Mouse (Mus musculus) thymus, adult 18-20 months (tissue): ENCODE results near the gene Cenpq.

Source experiments
- DNase-seq, 2 experiments: peaks; one replicate each; pipeline ENCODE4 v3.0.0; 2022; ENCODE audit warnings: mixed read lengths in 2 of 2

Cenpq gene

DNA sequence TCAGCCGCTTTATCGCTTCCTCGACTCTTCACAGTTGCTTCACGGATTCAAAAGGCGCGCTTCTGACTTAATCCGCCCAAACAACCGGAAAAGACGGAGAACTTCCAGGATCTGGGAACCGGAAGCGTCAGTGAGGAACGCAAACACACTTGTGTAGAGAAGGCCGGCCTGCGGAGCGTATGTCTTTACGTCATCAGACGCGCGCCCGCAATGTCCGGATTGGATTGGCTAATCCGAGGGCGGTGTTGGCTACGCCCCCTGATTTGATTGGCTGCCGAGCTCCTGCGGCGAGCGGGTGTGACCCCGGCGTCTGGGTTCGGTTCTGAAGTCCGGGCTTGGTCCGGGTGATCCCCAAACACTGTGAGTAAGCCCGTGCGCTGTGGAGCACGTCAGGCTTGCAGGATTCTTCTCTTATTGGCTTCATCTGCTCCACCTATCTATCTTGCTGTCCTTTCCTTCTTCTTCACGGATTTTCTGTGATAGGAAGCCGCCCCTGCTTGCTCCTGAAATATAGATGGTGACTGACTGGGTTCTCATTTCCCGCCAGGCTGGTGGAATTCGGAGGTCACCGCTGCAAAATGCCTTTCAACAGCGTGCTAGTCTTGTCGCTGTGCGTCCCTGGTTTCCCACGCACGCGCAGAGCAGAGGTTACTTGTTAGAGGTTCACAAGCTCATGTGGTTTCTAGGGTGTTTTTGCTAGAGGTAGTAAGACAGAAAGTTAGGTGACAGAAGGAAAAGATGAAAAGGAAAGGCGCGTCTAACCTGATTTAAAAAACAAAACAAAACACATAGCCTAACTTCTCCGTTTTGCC is at the start of gene Cenpq, which contains the start of gene Mut:
Gene Cenpq (minus strand): TSS at position 628 of the 812 bp plus-strand sequence.
Gene Mut (plus strand): TSS at position 266 of the 812 bp plus-strand sequence.
- peak; percentile 92 to 95 for DNase-seq

DNA sequence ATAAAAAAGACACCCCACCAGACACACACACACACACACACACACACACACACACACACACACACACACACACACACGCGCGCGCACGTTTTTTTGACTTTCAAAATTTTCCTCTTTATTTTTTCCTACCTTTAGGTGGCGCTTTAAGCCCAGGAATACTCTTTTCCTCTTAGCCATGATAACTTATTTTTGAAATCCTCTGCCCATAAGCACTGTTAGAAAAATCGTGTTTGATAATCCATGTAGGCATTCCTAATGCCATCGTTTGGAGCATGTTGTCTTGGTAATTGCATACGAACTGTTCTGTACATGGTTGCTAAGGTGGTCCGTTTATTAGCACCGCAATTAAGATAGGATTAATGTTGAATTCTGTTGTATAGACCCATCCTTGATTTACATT is 43.1 kb upstream of the Cenpq start:
- DNase-seq = no peak

DNA sequence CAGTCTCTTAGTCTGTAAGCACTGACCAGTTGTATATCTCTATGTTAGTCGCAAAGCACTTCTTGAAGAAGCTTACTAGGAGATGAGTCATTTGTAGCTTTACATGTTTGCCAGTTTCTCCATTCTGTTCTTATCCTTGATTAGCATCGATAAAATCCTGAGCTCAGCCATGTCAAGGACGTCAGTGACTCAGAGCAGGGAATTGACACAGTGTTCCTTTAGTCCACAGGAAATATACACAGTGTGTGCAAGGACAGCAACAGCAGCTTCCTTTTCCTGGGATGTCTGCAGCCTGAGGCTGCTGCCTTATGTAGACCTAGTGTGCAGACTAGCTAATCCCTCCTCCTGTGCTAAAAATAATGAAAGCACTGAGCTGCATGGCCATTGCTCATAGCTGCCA is 13.7 kb upstream of the Cenpq start:
- DNase-seq = no peak

DNA sequence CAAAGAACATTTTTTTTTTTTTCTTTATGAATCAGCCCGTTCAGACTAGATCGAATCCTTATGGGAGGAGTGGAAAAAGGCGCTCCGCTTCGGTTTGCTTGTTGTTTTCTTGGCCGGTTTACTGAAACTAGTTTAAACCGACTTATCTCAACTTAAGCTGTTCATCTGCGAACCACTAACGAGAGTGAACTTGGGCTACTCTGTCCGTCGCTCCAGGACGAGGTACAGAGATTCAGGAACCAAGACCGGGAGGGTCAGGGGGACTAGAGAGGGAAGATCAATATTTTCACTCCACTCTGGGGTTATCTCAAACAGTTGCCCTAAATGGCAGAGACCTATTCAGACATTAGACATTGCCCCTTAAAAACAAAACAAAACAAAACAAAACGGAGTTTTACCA is 862 bp downstream of the Cenpq start:
- DNase-seq = no peak

DNA sequence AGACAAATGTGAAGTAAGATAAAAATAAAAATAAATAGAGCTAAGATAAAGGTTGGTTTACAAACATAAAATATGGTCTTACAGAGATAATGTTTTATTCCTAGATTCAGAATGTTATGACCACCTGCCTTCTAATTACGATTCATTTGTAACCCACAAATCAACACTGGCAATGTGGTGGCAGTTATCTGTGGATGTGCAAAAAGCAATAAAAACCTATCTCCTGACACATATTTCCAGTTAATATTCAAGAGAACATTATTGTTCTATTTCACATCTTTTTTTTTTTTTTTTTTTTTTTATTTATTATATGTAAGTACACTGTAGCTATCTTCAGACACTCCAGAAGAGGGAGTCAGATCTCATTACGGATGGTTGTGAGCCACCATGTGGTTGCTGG is 19.3 kb downstream of the Cenpq start:
- no peak for DNase-seq

DNA sequence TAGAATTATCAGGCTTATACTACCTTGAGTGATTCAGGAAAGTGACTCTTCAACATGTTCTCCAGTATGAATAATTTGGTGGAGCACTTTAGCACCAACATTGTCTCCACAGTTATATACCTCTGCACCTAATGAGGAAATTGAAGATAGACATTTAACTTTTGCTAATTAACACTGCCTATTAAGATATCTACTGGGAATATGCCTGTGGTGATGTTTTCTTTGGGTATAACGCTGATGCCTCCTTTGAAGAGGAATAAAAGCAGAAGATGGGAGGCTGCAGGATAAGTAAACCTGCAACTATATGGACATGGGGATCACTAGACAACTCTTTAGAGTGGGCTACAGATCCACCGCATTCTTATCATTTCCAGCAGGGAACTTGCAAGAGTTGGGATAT is 20.6 kb downstream of the Cenpq start, which contains the start of gene Glyatl3:
Gene Glyatl3 (minus strand): TSS at position 101 of the 400 bp plus-strand sequence.
- DNase-seq = no peak

DNA sequence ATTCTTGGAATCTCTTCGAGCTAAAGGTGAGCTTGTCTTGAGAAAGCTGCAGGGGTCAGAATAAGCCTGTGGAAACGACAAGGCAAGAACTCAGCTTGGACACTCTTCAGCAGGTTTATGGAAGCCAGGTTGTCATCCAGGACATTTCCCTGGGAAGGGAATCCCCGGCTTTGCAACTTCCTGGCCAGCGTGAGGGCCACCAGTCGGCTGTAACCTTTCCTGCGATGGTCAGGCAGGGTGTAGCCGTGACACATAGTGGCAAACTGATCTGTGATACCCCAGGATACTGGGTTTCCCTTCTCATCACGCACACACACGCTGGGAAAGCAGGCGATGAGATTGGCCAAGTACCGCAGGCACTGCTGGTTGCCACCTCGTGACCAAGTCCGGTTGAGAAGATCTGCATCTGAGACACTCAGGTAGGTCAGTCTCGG is 30.1 kb downstream of the Cenpq start:
- DNase-seq = no peak

DNA sequence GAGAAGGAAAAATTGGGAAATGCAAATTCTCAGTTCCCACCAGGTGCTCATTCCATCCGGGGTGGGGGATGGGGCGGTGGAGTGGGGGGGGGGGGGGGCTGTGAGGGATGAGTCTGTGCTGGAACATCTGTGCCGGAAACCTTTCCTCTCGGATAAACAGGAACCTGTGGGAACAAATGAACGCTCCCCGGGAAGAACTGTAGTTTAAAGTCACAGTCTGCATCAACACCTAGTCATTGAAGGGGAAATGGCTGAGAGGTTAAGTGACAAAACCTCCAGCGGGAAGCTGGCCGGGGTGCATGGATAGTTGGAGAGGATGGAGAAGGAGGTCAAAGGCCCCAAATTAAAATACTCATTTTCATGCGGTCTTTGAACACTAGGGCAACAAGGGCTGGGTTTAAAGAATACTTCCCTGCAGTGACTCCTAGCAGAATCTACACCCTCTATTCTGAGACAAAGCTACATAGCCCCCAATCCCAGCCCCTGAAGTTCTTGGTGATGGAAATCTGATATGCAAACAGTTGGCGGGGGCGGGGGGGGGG is 30.7 kb downstream of the Cenpq start:
- DNase-seq = no peak

DNA sequence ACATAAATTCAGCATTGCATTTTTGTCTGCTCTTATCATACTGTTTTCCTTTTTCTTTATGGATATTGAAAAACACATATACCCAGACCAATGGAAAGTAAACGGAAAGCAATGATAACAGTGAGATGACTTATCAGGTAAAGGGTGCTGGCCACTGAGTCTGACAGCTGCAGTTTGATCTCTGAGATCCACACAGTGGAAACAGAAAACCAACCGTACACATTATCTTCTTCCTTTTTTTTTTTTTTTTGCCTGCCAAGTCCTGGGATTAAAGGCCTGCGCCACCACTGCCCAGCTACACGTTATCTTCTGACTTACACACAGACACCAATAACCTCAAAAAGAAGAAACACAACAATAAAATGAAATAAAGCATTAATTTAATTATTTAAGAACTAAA is 31.5 kb downstream of the Cenpq start:
- no peak for DNase-seq

DNA sequence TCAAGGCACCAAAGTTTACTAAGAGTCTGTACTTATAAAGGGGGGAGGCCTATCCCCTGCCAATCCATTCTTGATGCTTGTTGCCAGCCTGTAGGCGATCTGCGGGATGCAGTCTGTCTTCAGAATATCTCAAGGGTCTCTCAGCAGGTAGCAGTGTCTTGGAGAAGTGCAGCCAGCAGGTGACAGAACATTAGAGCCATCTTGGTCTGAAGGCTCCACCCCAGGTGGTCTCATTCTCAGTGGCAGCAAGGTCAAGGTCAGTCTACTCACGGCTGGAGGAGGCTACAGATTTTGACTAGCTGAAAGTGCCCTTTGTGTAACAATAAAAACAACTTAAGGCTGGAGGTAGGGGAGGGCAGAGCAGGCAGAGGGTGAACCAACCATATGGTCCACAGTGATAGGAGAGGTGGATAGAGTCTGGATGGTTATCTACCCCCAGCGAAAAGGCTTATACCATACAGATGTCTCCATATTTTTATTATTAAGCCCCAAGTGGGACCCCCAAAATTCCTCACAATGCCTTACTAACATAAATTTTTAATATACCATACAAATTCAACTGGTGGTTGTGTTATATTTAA is 35.0 kb downstream of the Cenpq start:
- no peak for DNase-seq

DNA sequence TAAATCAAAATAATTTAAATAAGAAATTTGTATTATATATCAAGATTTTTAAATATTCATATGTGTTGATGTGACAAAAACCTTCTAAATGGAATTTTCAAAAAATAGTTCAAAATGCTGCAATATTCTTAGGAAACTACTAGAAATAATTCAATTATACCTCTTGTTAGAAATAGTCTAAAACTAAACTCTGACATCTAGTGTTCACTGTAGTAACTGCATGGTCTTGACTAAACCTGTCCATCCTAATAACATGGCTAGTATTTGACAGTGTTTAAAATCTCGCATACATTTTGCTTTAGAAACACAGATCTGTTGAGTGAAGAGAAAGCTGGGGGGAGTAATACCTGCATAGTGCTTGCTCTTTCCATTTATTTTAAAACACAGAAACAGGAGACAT is 38.0 kb downstream of the Cenpq start:
- DNase-seq = no peak

DNA sequence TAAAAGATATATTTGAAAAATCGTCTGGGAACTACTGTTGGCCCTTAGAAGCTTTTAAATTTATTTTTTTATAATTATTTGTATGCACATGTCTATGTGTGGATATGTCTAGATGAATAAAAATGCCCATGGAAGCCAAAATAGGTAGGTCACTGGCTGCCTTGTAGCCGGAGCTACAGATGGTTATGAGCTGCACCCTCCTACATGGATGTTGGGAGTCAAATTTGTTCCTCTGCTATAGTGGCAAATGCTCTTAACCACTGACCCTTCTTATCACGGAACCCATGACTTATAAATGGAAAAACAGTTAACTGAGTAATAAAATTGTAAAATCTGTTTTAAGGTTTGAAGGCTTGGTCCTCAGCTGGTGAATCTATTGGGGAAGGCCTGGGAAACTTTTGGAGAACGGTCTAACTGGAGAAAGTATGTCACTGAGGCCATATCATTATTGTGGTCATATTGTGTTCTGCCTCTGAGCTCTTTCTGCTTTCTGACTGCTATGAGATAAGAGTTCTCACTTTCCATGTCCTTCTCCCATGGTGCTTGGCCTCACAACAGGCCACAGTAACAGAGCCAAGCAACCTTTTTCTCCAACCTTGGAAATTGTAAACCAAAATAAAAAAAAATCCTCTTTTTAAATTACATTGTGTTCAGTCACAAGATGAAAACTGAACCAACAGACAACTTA is 46.9 kb downstream of the Cenpq start:
- no peak for DNase-seq

DNA sequence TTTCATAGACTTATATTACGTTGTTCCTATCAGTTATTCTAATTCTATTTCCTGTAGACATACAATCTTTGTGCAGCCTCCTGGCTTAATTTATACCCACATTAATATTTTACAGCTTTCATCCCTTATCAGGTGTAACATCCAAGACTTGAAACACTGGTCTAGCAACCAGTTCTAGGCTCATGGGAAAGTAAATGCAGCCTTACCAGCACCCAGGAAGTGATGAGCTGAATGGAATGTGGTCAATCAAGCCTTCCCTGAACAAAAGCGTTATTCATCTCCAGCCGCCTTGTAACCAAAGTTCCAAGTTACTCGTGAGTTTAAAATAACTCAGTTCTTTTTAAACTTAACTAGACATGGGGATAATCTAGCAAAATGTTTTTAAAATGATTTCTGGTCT is 49.7 kb downstream of the Cenpq start:
- no peak for DNase-seq

DNA sequence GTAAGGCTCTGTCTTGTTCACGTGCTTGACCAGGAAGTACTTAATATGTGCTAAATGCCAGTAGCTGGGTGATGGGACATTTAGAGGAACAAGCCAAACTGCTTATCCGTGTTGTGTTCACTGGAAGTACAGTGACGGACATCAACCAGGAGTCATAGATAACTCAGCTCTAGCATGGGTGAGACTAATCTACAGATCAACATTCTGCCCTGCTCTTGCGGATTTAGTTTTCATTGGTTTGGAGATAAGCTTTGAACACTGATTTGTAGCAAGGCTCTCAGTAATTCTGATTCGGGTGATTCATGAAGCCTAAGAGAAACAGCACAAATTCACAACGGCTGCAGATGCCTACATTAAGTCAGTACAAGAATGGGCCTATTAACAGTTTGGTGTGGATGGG is 52.7 kb downstream of the Cenpq start:
- no peak for DNase-seq

DNA sequence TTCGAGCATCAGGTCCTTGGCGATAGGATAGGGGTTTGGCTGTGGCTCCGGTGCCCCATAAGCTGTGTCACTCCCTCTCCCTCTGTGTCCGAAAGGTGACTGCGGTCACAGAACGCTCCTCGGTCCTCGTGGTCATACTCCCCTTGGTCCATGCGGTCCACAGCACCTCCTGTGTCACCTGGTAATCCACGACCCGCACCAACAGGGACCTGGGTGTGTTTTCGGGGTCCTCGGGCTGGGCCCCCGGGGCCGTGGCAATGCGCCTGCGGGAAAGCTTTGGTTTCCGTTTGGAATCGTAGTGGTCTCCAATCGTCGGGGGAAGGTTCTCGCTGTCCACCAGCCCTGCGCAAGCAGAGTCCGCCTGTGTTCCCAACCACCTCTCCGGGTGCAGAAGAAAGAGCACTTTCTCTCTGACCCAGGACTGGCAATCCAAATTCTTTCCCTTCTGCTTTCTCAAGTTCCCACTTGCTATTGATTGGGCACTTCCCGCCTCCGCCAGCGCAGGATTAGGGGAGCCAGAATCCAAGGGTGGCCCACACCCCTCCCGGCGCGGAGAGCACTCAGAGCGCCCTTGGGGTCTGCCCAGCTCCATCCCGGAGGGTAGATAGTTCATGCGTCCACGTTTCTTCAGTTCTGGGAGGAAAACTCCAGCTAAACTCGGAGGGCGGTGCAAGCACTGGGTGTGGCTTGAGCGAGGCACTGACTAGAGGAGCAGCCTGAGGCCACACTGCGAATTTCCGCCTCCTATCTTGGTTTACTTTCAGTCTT is 54.7 kb downstream of the Cenpq start, which contains the start of gene 9130008F23Rik:
Gene 9130008F23Rik (minus strand): TSS at position 636 of the 768 bp plus-strand sequence.
- no peak for DNase-seq

DNA sequence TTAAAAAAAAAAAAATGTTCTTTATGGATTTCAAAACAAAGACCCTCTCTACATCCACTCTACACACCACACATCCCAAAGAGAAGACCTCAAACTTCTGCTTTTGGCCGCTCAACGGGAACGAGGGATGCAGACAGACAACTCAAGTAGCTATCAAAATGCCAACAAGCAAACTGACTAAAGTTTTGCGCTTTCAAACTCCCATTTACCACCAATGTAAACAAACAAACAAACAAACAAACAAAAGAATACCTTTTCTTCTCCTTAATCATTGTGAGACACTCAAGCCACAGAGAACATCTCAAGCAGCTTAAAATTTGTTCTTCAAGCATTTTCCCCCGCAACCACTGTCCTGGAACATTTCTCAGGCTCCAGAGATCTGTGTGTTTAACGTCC is 55.3 kb downstream of the Cenpq start:
- no peak for DNase-seq

DNA sequence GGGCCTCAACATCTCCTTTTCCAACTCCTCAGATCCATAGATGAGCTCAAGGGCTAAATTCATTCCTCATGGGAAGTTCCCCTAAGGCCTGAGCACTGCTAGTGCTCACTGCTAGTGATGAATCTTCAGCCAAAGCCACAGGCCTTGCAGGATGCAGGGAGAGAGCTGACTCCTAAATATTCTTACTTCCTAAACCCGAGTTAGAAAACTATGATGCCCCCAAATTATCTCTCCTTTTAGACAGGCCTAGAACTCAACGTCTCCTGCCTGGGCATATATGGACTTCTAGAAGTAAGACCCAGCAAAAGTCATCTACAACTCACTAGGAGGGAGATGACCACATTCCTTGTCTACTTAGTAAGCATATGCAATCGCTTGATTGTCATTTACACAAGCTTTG is 57.1 kb downstream of the Cenpq start:
- no peak for DNase-seq

DNA sequence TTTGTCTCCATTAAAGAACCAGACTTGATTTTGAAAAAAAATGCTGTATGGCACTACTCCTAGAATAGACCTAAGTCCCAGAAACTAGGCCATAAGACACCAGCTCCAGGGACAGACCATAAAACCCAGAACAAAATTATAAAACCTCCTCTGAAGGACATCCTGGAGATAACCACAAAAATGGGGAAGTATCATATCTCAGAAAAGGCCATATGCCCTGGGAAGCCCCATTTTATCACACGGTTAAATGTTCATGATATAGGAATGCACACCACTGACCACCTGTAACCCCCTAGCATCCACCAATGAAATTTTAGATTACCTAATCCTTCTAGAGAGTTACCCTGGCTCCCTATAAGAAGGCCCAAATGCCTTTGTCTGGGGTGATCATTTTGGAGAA is 59.3 kb downstream of the Cenpq start:
- no peak for DNase-seq

DNA sequence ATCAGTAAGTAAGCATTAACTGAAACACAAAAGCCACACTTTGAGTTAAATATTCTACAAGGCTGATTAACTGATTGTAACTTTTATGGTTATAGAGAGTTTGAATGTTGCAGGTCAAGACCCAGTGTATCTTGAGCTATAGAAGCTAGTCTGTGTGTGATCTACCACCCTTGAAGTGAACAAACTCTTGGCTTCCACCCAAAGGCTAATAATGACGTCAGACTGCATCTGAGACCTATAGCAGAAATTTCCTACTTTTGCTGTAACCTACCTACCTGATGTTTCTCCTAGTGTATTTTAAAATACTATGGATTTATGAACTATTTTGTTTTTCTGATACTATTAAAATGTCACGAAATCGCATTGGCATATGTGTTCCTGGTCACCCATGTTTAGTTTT is 60.1 kb downstream of the Cenpq start:
- no peak for DNase-seq

DNA sequence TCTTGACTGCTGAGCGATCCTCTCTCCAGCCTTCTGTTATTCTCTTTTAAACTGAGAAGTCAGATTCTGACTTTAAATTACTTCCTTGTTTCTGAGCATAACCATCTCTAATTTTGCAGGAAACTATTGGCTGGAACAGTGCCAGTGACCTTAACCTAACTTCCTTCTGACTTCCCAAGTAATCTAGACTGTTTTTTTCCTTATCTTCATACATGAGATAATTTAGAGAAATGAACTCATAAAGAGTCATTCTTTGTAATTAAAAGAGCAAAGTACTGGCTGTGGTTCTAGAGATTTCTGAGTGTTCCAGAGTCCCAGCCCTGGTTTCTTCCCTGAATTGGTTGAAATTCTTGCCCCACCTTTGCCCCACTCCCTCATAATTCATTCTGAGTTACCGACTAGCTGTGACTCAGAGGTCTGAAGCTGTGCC is 61.2 kb downstream of the Cenpq start:
- DNase-seq = no peak
